Mouse (Mus musculus) lung, postnatal 0 days (tissue): ENCODE results near the gene Abcc2. TPM values are rescaled to one million over a fixed set of nuclear protein-coding genes. Genes with fewer than 3 reads are reported as not detected.

Source experiments
- ATAC-seq: fragments of 200-750 bp; cut with Nextera tagmentation; 2 replicates; pipeline ENCODE4 v1.8.0; 2017; ENCODE audit warnings: moderate library complexity
- DNase-seq: peaks from one replicate; pipeline ENCODE4 v3.0.0-alpha.2; 2016; ENCODE audit warnings: low spot score
- H3K27ac ChIP-seq: fragments of 300-500 bp; sonication (generic); 2 replicates; pipeline ENCODE4 v1.5.1; 2014; ENCODE audit warnings: antibody characterized with exemption, mild to moderate bottlenecking, low read length, mixed read lengths
- H3K27me3 ChIP-seq: fragments of 300-500 bp; sonication (generic); replicated peaks from 2 replicates; pipeline ENCODE4 v1.6.1; 2014; ENCODE audit warnings: low read length, mixed read lengths; ENCODE audit not compliant: insufficient read depth
- H3K36me3 ChIP-seq: fragments of 300-500 bp; sonication (generic); 2 replicates; pipeline ENCODE4 v1.6.1; 2014; ENCODE audit warnings: low read length, mixed read lengths; ENCODE audit not compliant: insufficient read depth
- H3K4me1 ChIP-seq: fragments of 300-500 bp; sonication (generic); 2 replicates; pipeline ENCODE4 v1.6.1; 2014; ENCODE audit warnings: antibody characterized with exemption, low read depth, low read length, mixed read lengths; ENCODE audit not compliant: insufficient read depth
- H3K4me2 ChIP-seq: fragments of 300-500 bp; sonication (generic); replicated peaks from 2 replicates; pipeline ENCODE4 v1.6.1; 2014; ENCODE audit warnings: low read depth, mild to moderate bottlenecking, low read length, moderate library complexity, mixed read lengths
- H3K4me3 ChIP-seq: fragments of 300-500 bp; sonication (generic); 2 replicates; pipeline ENCODE4 v1.5.1; 2014; ENCODE audit warnings: low read depth, low read length
- H3K9ac ChIP-seq: fragments of 300-500 bp; sonication (generic); replicated peaks from 2 replicates; pipeline ENCODE4 v1.6.1; 2014; ENCODE audit warnings: low read depth, mild to moderate bottlenecking
- H3K9me3 ChIP-seq: fragments of 300-500 bp; sonication (generic); 2 replicates; pipeline ENCODE4 v1.6.1; 2016; ENCODE audit warnings: low read length, mixed read lengths
- CTCF ChIP-seq: IDR thresholded peaks from 2 replicates; pipeline ENCODE4 v1.5.1; 2016; ENCODE audit warnings: antibody characterized with exemption, mild to moderate bottlenecking
- EP300 ChIP-seq: IDR thresholded peaks from 2 replicates; pipeline ENCODE4 v1.6.1; 2016; ENCODE audit warnings: antibody characterized with exemption, mild to moderate bottlenecking, control low read depth
- WGBS: fragments of 180-500 bp; shearing (Covaris S2); extraction: QIAGEN DNeasy Blood & Tissue Kit; methylation state at CpG from one replicate; pipeline ENCODE4 v1.1.7; 2014; 5-methylcytosine and 5-hydroxymethylcytosine counted together
- polyA plus RNA-seq: library from polyadenylated mRNA; unstranded; fragments of >200 nt; fragmentation: Nextera tagmentation; extraction: Ambion mirVana; gene quantifications from 2 replicates; pipeline ENCODE4 v1.2.1, GENCODE M21; 2015

Gene Abcc2
- polyA plus RNA-seq, 1 experiment from 2014 or later, result 0.02 TPM

GRCm38 (mm10) chr19:43809331-43809730 lies 27.3 kb downstream of the Abcc2 start:
- no peak overlapping the region for H3K4me2 ChIP-seq
- H3K9ac ChIP-seq, result no peak overlapping the region
- no peak for DNase-seq
- no peaks in the 10 kb centered on the region for H3K9me3 ChIP-seq
- no peak overlapping the region for H3K4me3 ChIP-seq
- WGBS, result 45% methylated on average over 4 of the region's 4 CpGs
- no peaks in the 10 kb centered on the region for H3K27me3 ChIP-seq
- H3K36me3 ChIP-seq, result no peaks in the 10 kb centered on the region
- no peak overlapping the region for H3K27ac ChIP-seq
- no peaks in the 10 kb centered on the region for H3K4me1 ChIP-seq
- TF ChIP-seq CTCF (no peak), EP300 (no peak)
- no peak for ATAC-seq

- peak; percentile 21; the same call in 1 of the 2 replicates for ATAC-seq
- TF ChIP-seq CTCF (no peak), EP300 (no peak)
- Histone ChIP-seq H3K36me3 (no peaks in the 10 kb centered on the region), H3K4me1 (no peaks in the 10 kb centered on the region), H3K4me2 (no peak overlapping the region), H3K27ac (no peak overlapping the region), H3K9ac (no peak overlapping the region), H3K9me3 (no peaks in the 10 kb centered on the region), H3K27me3 (no peaks in the 10 kb centered on the region), H3K4me3 (no peak overlapping the region)
- WGBS, result 60% methylated on average over 4 of the region's 4 CpGs
- DNase-seq, result peak; percentile 44
Measured at GRCm38 (mm10) chr19:43811419-43811818, 29.4 kb downstream of the Abcc2 start.

- DNase-seq, result no peak
- H3K4me1 ChIP-seq, result no peaks in the 10 kb centered on the region
- H3K9ac ChIP-seq, result no peak overlapping the region
- H3K27ac ChIP-seq, result no peak overlapping the region
- H3K36me3 ChIP-seq, result no peaks in the 10 kb centered on the region
- H3K4me2 ChIP-seq, result no peak overlapping the region
- ATAC-seq, result no peak
- TF ChIP-seq EP300, result no peak
- no peak for TF ChIP-seq CTCF
- H3K9me3 ChIP-seq, result no peaks in the 10 kb centered on the region
- no peak overlapping the region for H3K4me3 ChIP-seq
- 84% methylated on average over 10 of the region's 10 CpGs for WGBS
- H3K27me3 ChIP-seq, result no peaks in the 10 kb centered on the region
Measured at GRCm38 (mm10) chr19:43813315-43813714, 31.3 kb downstream of the Abcc2 start.

- DNase-seq, result no peak
- Histone ChIP-seq H3K4me1 (no peaks in the 10 kb centered on the region), H3K4me2 (peak overlapping the region; percentile 25; the same call in 1 of the 2 replicates), H3K4me3 (peak overlapping the region; percentile 2; the same call in 1 of the 2 replicates), H3K27ac (no peak overlapping the region), H3K9me3 (no peaks in the 10 kb centered on the region), H3K27me3 (no peaks in the 10 kb centered on the region), H3K36me3 (no peaks in the 10 kb centered on the region), H3K9ac (no peak overlapping the region)
- ATAC-seq, result no peak
- WGBS, result 44% methylated on average over 14 of the region's 14 CpGs
- TF ChIP-seq EP300 (no peak), CTCF (no peak)
Measured at GRCm38 (mm10) chr19:43815661-43816414, 33.8 kb downstream of the Abcc2 start.

GRCm38 (mm10) chr19:43826855-43827254 lies 44.9 kb downstream of the Abcc2 start:
- Histone ChIP-seq H3K36me3 (no peaks in the 10 kb centered on the region), H3K9ac (no peak overlapping the region), H3K4me2 (no peak overlapping the region), H3K27ac (no peak overlapping the region), H3K27me3 (no peaks in the 10 kb centered on the region), H3K4me3 (no peak overlapping the region), H3K4me1 (no peaks in the 10 kb centered on the region), H3K9me3 (no peaks in the 10 kb centered on the region)
- WGBS, result 46% methylated on average over 8 of the region's 8 CpGs
- DNase-seq (no peak), ATAC-seq (no peak)
- no peak for TF ChIP-seq CTCF
- no peak for TF ChIP-seq EP300

GRCm38 (mm10) chr19:43832425-43833069 lies 50.6 kb downstream of the Abcc2 start:
- Histone ChIP-seq H3K9ac (no peak overlapping the region), H3K4me1 (no peaks in the 10 kb centered on the region), H3K27me3 (no peaks in the 10 kb centered on the region), H3K9me3 (no peaks in the 10 kb centered on the region), H3K36me3 (no peaks in the 10 kb centered on the region), H3K27ac (no peak overlapping the region), H3K4me3 (no peak overlapping the region), H3K4me2 (no peak overlapping the region)
- no peak for ATAC-seq
- WGBS, result 27% methylated on average over 21 of the region's 21 CpGs
- DNase-seq, result peak; percentile 73
- peak; percentile 96 for TF ChIP-seq CTCF
- TF ChIP-seq EP300, result no peak
